Mouse (Mus musculus): Measurements from ENCODE around the gene Ugt1a6b. TPM values are rescaled to one million over a fixed set of nuclear protein-coding genes. Genes with fewer than 3 reads are reported as not detected.
A peak's percentile ranks its signal among the peaks of the same experiment; 100 is the strongest.
"Not testable (repeated sequence)": the region's sequence is repeated elsewhere in the genome, so short reads cannot be mapped to it uniquely, and the experiment has no call there.

Ugt1a6b gene
- polyA plus RNA-seq, 1 experiment from 2014 or later = not detected

GRCm38 (mm10) chr1:88087513-88087912 lies 15.5 kb upstream of the Ugt1a6b start, which contains the start of gene Ugt1a8:
Gene Ugt1a8 (plus strand): TSS chr1:88087813.
- no peaks in the 10 kb centered on the region for H3K4me1 ChIP-seq (replicated peaks; ENCODE audit: control insufficient read depth, insufficient read depth, low read length)
- WGBS = 75% methylated on average over 3 of the region's 3 CpGs
- H3K4me2 ChIP-seq (ENCODE audit: low read length) = no peak within 1 kb of the TSS
- H3K9ac ChIP-seq (ENCODE audit: low read length) = no peak within 1 kb of the TSS
- DNase-seq (ENCODE audit: low spot score) = no peak
- ATAC-seq (replicated peaks; ENCODE audit: low FRiP score, low TSS enrichment, low read depth) = no peak
- H3K27ac ChIP-seq (ENCODE audit: low read depth) = no peak within 1 kb of the TSS
- no peak within 1 kb of the TSS for H3K4me3 ChIP-seq (ENCODE audit: low read depth, low read length)
- no peaks in the 10 kb centered on the region for H3K36me3 ChIP-seq (ENCODE audit: control insufficient read depth, insufficient read depth, low read length)
- H3K9me3 ChIP-seq (ENCODE audit: control insufficient read depth, low read length) = no peaks in the 10 kb centered on the region
- no peaks in the 10 kb centered on the region for H3K27me3 ChIP-seq (replicated peaks; ENCODE audit: control insufficient read depth, insufficient read depth, low read length)

- H3K4me2 ChIP-seq (ENCODE audit: low read length) = no peak overlapping the region
- H3K27me3 ChIP-seq (replicated peaks; ENCODE audit: control insufficient read depth, insufficient read depth, low read length) = no peaks in the 10 kb centered on the region
- no peak overlapping the region for H3K4me3 ChIP-seq (ENCODE audit: low read depth, low read length)
- no peak overlapping the region for H3K9ac ChIP-seq (ENCODE audit: low read length)
- H3K4me1 ChIP-seq (replicated peaks; ENCODE audit: control insufficient read depth, insufficient read depth, low read length) = peaks cover 13% of the 10 kb centered on the region
- ATAC-seq (replicated peaks; ENCODE audit: low FRiP score, low TSS enrichment, low read depth) (no peak), DNase-seq (ENCODE audit: low spot score) (no peak)
- H3K36me3 ChIP-seq (ENCODE audit: control insufficient read depth, insufficient read depth, low read length) = no peaks in the 10 kb centered on the region
- H3K9me3 ChIP-seq (ENCODE audit: control insufficient read depth, low read length) = no peaks in the 10 kb centered on the region
- no peak overlapping the region for H3K27ac ChIP-seq (ENCODE audit: low read depth)
These were observed 10.7 kb upstream of the Ugt1a6b start for GRCm38 (mm10) chr1:88092341-88092740.

GRCm38 (mm10) chr1:88094270-88094676 lies 8.8 kb upstream of the Ugt1a6b start:
- ATAC-seq (replicated peaks; ENCODE audit: low FRiP score, low TSS enrichment, low read depth) = peak; percentile 75; the same call in 1 of the 2 replicates
- 69% methylated on average over 3 of the region's 3 CpGs for WGBS

GRCm38 (mm10) chr1:88094941-88095492 lies 8.0 kb upstream of the Ugt1a6b start, which contains the start of gene Ugt1a7c:
Gene Ugt1a7c (plus strand): TSS chr1:88095062.
- peak; percentile 68; the same call in 1 of the 2 replicates for ATAC-seq (replicated peaks; ENCODE audit: low FRiP score, low TSS enrichment, low read depth)
- H3K4me2 ChIP-seq (ENCODE audit: low read length) = peak within 1 kb of the TSS; percentile 38
- H3K9ac ChIP-seq (ENCODE audit: low read length) = peak within 1 kb of the TSS; percentile 32
- no peaks in the 10 kb centered on the region for H3K9me3 ChIP-seq (ENCODE audit: control insufficient read depth, low read length)
- peak; percentile 73 for DNase-seq (ENCODE audit: low spot score)
- H3K4me3 ChIP-seq (ENCODE audit: low read depth, low read length) = peak within 1 kb of the TSS; percentile 22
- peak within 1 kb of the TSS; percentile 87 for H3K27ac ChIP-seq (ENCODE audit: low read depth)
- no peaks in the 10 kb centered on the region for H3K36me3 ChIP-seq (ENCODE audit: control insufficient read depth, insufficient read depth, low read length)
- H3K4me1 ChIP-seq (replicated peaks; ENCODE audit: control insufficient read depth, insufficient read depth, low read length) = peaks cover 13% of the 10 kb centered on the region
- H3K27me3 ChIP-seq (replicated peaks; ENCODE audit: control insufficient read depth, insufficient read depth, low read length) = no peaks in the 10 kb centered on the region
- WGBS = 25% methylated on average over 10 of the region's 10 CpGs

More at GRCm38 (mm10) chr1:88094270-88094676, 8.8 kb upstream of the Ugt1a6b start:
- Histone ChIP-seq H3K27ac (ENCODE audit: low read depth) (peak overlapping the region; percentile 87; the same call in 1 of the 2 replicates), H3K4me1 (replicated peaks; ENCODE audit: control insufficient read depth, insufficient read depth, low read length) (peaks cover 13% of the 10 kb centered on the region)
- H3K27me3 ChIP-seq (replicated peaks; ENCODE audit: control insufficient read depth, insufficient read depth, low read length); DNase-seq (ENCODE audit: low spot score); H3K9me3 ChIP-seq (ENCODE audit: control insufficient read depth, low read length); H3K4me3 ChIP-seq (ENCODE audit: low read depth, low read length); H3K36me3 ChIP-seq (ENCODE audit: control insufficient read depth, insufficient read depth, low read length); H3K4me2 ChIP-seq (ENCODE audit: low read length); H3K9ac ChIP-seq (ENCODE audit: low read length): not testable (repeated sequence)

GRCm38 (mm10) chr1:88098546-88098945 lies 4.5 kb upstream of the Ugt1a6b start:
- H3K9me3 ChIP-seq (ENCODE audit: control insufficient read depth, low read length); H3K27me3 ChIP-seq (replicated peaks; ENCODE audit: control insufficient read depth, insufficient read depth, low read length); H3K4me2 ChIP-seq (ENCODE audit: low read length); H3K9ac ChIP-seq (ENCODE audit: low read length); ATAC-seq (replicated peaks; ENCODE audit: low FRiP score, low TSS enrichment, low read depth); H3K36me3 ChIP-seq (ENCODE audit: control insufficient read depth, insufficient read depth, low read length); DNase-seq (ENCODE audit: low spot score); H3K4me3 ChIP-seq (ENCODE audit: low read depth, low read length); H3K27ac ChIP-seq (ENCODE audit: low read depth): not testable (repeated sequence)
- WGBS = 86% methylated on average over 3 of the region's 3 CpGs
- peaks cover 13% of the 10 kb centered on the region for H3K4me1 ChIP-seq (replicated peaks; ENCODE audit: control insufficient read depth, insufficient read depth, low read length)

- not testable (repeated sequence) for H3K4me2 ChIP-seq (ENCODE audit: low read length); H3K9ac ChIP-seq (ENCODE audit: low read length)
These were observed 3.4 kb upstream of the Ugt1a6b start for GRCm38 (mm10) chr1:88099691-88100090.

GRCm38 (mm10) chr1:88103697-88104468 lies 831 bp downstream of the Ugt1a6b start:
- not testable (repeated sequence) for H3K27ac ChIP-seq (ENCODE audit: low read depth); ATAC-seq (replicated peaks; ENCODE audit: low FRiP score, low TSS enrichment, low read depth); H3K9ac ChIP-seq (ENCODE audit: low read length); H3K36me3 ChIP-seq (ENCODE audit: control insufficient read depth, insufficient read depth, low read length); H3K27me3 ChIP-seq (replicated peaks; ENCODE audit: control insufficient read depth, insufficient read depth, low read length); DNase-seq (ENCODE audit: low spot score); H3K9me3 ChIP-seq (ENCODE audit: control insufficient read depth, low read length); H3K4me1 ChIP-seq (replicated peaks; ENCODE audit: control insufficient read depth, insufficient read depth, low read length); H3K4me3 ChIP-seq (ENCODE audit: low read depth, low read length); H3K4me2 ChIP-seq (ENCODE audit: low read length)
- 76% methylated on average over 4 of the region's 5 CpGs for WGBS

More at GRCm38 (mm10) chr1:88099691-88100090, 3.4 kb upstream of the Ugt1a6b start:
- not testable (repeated sequence) for H3K36me3 ChIP-seq (ENCODE audit: control insufficient read depth, insufficient read depth, low read length); H3K9me3 ChIP-seq (ENCODE audit: control insufficient read depth, low read length); DNase-seq (ENCODE audit: low spot score); H3K27ac ChIP-seq (ENCODE audit: low read depth); H3K27me3 ChIP-seq (replicated peaks; ENCODE audit: control insufficient read depth, insufficient read depth, low read length); H3K4me3 ChIP-seq (ENCODE audit: low read depth, low read length); ATAC-seq (replicated peaks; ENCODE audit: low FRiP score, low TSS enrichment, low read depth)
- 83% methylated on average over 2 of the region's 2 CpGs for WGBS
- H3K4me1 ChIP-seq (replicated peaks; ENCODE audit: control insufficient read depth, insufficient read depth, low read length) = peaks cover 11% of the 10 kb centered on the region

- Histone ChIP-seq H3K4me3 (ENCODE audit: low read depth, low read length) (no peak overlapping the region), H3K27ac (ENCODE audit: low read depth) (no peak overlapping the region), H3K27me3 (replicated peaks; ENCODE audit: control insufficient read depth, insufficient read depth, low read length) (no peaks in the 10 kb centered on the region), H3K9me3 (ENCODE audit: control insufficient read depth, low read length) (no peaks in the 10 kb centered on the region), H3K36me3 (ENCODE audit: control insufficient read depth, insufficient read depth, low read length) (no peaks in the 10 kb centered on the region), H3K4me1 (replicated peaks; ENCODE audit: control insufficient read depth, insufficient read depth, low read length) (no peaks in the 10 kb centered on the region), H3K9ac (ENCODE audit: low read length) (no peak overlapping the region), H3K4me2 (ENCODE audit: low read length) (no peak overlapping the region)
- no peak for ATAC-seq (replicated peaks; ENCODE audit: low FRiP score, low TSS enrichment, low read depth)
- DNase-seq (ENCODE audit: low spot score) = no peak
- WGBS = 82% methylated on average over 1 of the region's 1 CpGs
These were observed 1.8 kb downstream of the Ugt1a6b start for GRCm38 (mm10) chr1:88104667-88105430.

Measured in intestine, embryonic 14.5 days (tissue).